Mouse (Mus musculus) forebrain, embryonic 15.5 days (tissue): ENCODE measurements around the gene Actg1. TPM values are rescaled to one million over a fixed set of nuclear protein-coding genes. Genes with fewer than 3 reads are reported as not detected.

Experiments
- ATAC-seq: fragments of 200-750 bp; cut with Nextera tagmentation; replicated peaks from 2 replicates; pipeline ENCODE4 v1.8.0; 2017; ENCODE audit warnings: mild to moderate bottlenecking, moderate TSS enrichment, moderate library complexity
- H3K27ac ChIP-seq: fragments of 300-500 bp; sonication (generic); replicated peaks from 2 replicates; pipeline ENCODE4 v1.5.1; 2015; ENCODE audit warnings: mild to moderate bottlenecking, inconsistent platforms
- H3K27me3 ChIP-seq: fragments of 300-500 bp; sonication (generic); 2 replicates; pipeline ENCODE4 v1.6.1; 2015; ENCODE audit warnings: inconsistent platforms
- H3K36me3 ChIP-seq: fragments of 300-500 bp; sonication (generic); 2 replicates; pipeline ENCODE4 v1.6.1; 2015; ENCODE audit warnings: mild to moderate bottlenecking, inconsistent platforms
- H3K4me1 ChIP-seq: fragments of 300-500 bp; sonication (generic); 2 replicates; pipeline ENCODE4 v1.6.1; 2015; ENCODE audit warnings: inconsistent platforms
- H3K4me2 ChIP-seq: fragments of 300-500 bp; sonication (generic); replicated peaks from 2 replicates; pipeline ENCODE4 v1.6.1; 2015; ENCODE audit warnings: mild to moderate bottlenecking, inconsistent platforms
- H3K4me3 ChIP-seq: fragments of 300-500 bp; sonication (generic); 2 replicates; pipeline ENCODE4 v1.5.1; 2015; ENCODE audit warnings: mild to moderate bottlenecking, inconsistent platforms
- H3K9ac ChIP-seq: fragments of 300-500 bp; sonication (generic); replicated peaks from 2 replicates; pipeline ENCODE4 v1.6.1; 2015; ENCODE audit warnings: mild to moderate bottlenecking, inconsistent platforms
- H3K9me3 ChIP-seq: fragments of 300-500 bp; sonication (generic); 2 replicates; pipeline ENCODE4 v1.6.1; 2016; ENCODE audit warnings: inconsistent platforms
- WGBS: fragments of 180-500 bp; shearing (Covaris S2); methylation state at CpG from one replicate; pipeline ENCODE4 v1.1.7; 2015; ENCODE audit warnings: mixed read lengths; 5-methylcytosine and 5-hydroxymethylcytosine counted together
- microRNA-seq: library from miRNA; unstranded; fragments of <30 nt; microRNA quantifications from one replicate; pipeline ENCODE4, GENCODE M21; 2016
- polyA plus RNA-seq: library from polyadenylated mRNA; unstranded; fragments of >200 nt; fragmentation: Nextera tagmentation; extraction: Ambion mirVana; gene quantifications from 2 replicates; pipeline ENCODE4 v1.2.1, GENCODE M21; 2015

The Actg1 gene
- polyA plus RNA-seq, 1 experiment from 2014 or later = 3,917 TPM

DNA sequence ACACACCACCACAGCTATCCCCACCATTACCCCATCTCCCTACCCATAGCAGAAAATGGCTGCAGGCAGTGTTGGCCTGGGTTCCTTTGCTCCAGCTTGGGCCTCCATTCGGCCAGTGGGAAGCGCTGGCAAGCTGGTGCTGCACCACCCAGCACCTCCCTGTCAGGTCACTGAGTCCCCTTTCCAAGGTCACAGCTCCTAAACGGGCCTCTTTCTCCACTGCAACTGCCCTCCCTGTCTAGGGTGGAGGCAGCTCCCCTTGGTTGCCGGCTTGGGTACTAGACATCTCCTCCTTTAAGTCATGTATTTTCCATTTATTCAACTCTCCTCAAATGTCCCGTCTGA, 44.0 kb downstream of the Actg1 start:
- ATAC-seq = no peak
- peak overlapping the region; percentile 95 for H3K27ac ChIP-seq
- peaks cover 5% of the 10 kb centered on the region; the same call in 1 of the 2 replicates for H3K27me3 ChIP-seq
- peak overlapping the region; percentile 81 for H3K4me2 ChIP-seq
- H3K9me3 ChIP-seq = no peaks in the 10 kb centered on the region
- no peaks in the 10 kb centered on the region for H3K36me3 ChIP-seq
- peak overlapping the region; percentile 55; the same call in 1 of the 2 replicates for H3K4me3 ChIP-seq
- peaks cover 45% of the 10 kb centered on the region for H3K4me1 ChIP-seq
- 55% methylated on average over 5 of the region's 5 CpGs for WGBS
- H3K9ac ChIP-seq = peak overlapping the region; percentile 77; the same call in 1 of the 2 replicates

- H3K9me3 ChIP-seq = no peaks in the 10 kb centered on the region
- no peak for ATAC-seq
- no peak overlapping the region for H3K4me2 ChIP-seq
- H3K9ac ChIP-seq = no peak overlapping the region
- H3K4me1 ChIP-seq = peaks cover 45% of the 10 kb centered on the region
- 0 out of 2 replicates have a peak overlapping the region, but pooled peaks have one; percentile 95 for H3K27ac ChIP-seq
- H3K36me3 ChIP-seq = no peaks in the 10 kb centered on the region
- peaks cover 5% of the 10 kb centered on the region; the same call in 1 of the 2 replicates for H3K27me3 ChIP-seq
- WGBS = 94% methylated on average over 21 of the region's 21 CpGs
- H3K4me3 ChIP-seq = no peak overlapping the region
Measured at GRCm38 (mm10) chr11:120303559-120304349, 44.6 kb downstream of the Actg1 start.

- no peak overlapping the region for H3K27ac ChIP-seq
- ATAC-seq = no peak
- 87% methylated on average over 9 of the region's 9 CpGs for WGBS
- peaks cover 43% of the 10 kb centered on the region for H3K4me1 ChIP-seq
- no peak overlapping the region for H3K4me2 ChIP-seq
- peaks cover 5% of the 10 kb centered on the region; the same call in 1 of the 2 replicates for H3K27me3 ChIP-seq
- no peaks in the 10 kb centered on the region for H3K36me3 ChIP-seq
- H3K4me3 ChIP-seq = no peak overlapping the region
- no peak overlapping the region for H3K9ac ChIP-seq
- H3K9me3 ChIP-seq = no peaks in the 10 kb centered on the region
Measured at GRCm38 (mm10) chr11:120303119-120303518, 45.2 kb downstream of the Actg1 start.

GRCm38 (mm10) chr11:120299484-120299883, 48.9 kb downstream of the Actg1 start:
- ATAC-seq = no peak
- H3K9me3 ChIP-seq = no peaks in the 10 kb centered on the region
- H3K4me3 ChIP-seq = no peak overlapping the region
- peaks cover 23% of the 10 kb centered on the region for H3K4me1 ChIP-seq
- H3K27me3 ChIP-seq = no peaks in the 10 kb centered on the region
- no peak overlapping the region for H3K4me2 ChIP-seq
- no peaks in the 10 kb centered on the region for H3K36me3 ChIP-seq
- 0 out of 2 replicates have a peak overlapping the region, but pooled peaks have one; percentile 12 for H3K27ac ChIP-seq
- 53% methylated on average over 5 of the region's 5 CpGs for WGBS
- H3K9ac ChIP-seq = no peak overlapping the region

DNA sequence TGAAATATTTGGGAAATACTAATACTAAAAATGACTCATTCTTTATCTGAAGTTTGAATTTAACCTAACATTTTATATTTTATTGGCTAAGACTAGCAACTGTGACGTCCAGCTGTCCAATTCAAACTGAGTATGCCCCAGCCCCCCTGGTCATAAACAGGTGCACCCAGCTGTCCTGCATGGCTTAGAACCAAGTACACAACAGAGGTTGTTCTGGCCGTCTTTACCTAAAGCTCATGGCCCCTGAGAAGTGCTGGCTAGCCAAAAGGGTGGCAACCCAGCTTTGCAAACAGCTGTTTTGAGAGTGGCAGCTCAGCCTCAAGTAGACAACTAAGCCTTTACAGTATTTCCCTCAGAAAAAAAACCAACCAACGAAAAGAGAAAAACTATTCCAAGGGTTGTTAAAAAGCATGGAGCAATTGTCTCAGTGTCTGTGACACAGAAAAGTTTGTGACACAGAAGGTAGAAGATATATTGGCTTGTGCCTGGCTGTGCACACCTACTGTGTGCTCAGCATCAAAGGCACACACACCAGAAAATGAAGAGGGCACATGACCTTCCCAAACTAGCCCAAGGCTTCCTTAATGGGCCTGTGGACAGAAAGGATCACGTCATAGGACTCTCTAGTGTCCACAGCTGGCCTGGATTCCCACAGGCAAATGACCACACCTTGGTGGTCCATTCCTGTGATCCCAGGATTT, 49.8 kb downstream of the Actg1 start:
- ATAC-seq = no peak
- 74% methylated on average over 4 of the region's 4 CpGs for WGBS
- no peak overlapping the region for H3K4me2 ChIP-seq

DNA sequence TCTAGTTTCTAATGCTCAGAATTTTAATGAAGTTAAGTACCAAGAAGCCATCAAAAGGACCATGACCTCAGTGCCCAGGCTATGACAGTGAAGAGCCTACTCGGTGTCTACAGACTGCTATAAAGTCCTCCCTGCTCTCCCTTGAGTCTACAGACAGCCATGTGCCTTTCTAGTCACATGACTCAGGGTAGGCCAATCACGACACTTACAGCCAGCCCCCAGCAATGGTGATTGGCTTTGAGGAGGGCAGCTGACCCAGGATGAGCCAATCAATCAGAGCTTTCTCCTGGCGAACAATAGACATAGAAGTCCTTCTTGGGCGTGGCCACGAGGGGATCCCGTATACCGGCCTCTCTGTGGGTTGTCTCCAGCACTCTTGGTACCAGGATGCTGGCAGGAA, 50.6 kb downstream of the Actg1 start:
- no peak for ATAC-seq
- H3K9me3 ChIP-seq = no peaks in the 10 kb centered on the region
- H3K4me1 ChIP-seq = peaks cover 29% of the 10 kb centered on the region
- H3K27me3 ChIP-seq = no peaks in the 10 kb centered on the region
- H3K27ac ChIP-seq = no peak overlapping the region
- WGBS = 85% methylated on average over 7 of the region's 7 CpGs
- no peaks in the 10 kb centered on the region for H3K36me3 ChIP-seq
- no peak overlapping the region for H3K4me2 ChIP-seq
- H3K9ac ChIP-seq = no peak overlapping the region
- H3K4me3 ChIP-seq = no peak overlapping the region

More for the DNA sequence above, 49.8 kb downstream of the Actg1 start:
- H3K9me3 ChIP-seq = no peaks in the 10 kb centered on the region
- H3K4me3 ChIP-seq = no peak overlapping the region
- H3K9ac ChIP-seq = no peak overlapping the region
- no peak overlapping the region for H3K27ac ChIP-seq
- no peaks in the 10 kb centered on the region for H3K36me3 ChIP-seq
- H3K4me1 ChIP-seq = peaks cover 21% of the 10 kb centered on the region
- H3K27me3 ChIP-seq = no peaks in the 10 kb centered on the region

DNA sequence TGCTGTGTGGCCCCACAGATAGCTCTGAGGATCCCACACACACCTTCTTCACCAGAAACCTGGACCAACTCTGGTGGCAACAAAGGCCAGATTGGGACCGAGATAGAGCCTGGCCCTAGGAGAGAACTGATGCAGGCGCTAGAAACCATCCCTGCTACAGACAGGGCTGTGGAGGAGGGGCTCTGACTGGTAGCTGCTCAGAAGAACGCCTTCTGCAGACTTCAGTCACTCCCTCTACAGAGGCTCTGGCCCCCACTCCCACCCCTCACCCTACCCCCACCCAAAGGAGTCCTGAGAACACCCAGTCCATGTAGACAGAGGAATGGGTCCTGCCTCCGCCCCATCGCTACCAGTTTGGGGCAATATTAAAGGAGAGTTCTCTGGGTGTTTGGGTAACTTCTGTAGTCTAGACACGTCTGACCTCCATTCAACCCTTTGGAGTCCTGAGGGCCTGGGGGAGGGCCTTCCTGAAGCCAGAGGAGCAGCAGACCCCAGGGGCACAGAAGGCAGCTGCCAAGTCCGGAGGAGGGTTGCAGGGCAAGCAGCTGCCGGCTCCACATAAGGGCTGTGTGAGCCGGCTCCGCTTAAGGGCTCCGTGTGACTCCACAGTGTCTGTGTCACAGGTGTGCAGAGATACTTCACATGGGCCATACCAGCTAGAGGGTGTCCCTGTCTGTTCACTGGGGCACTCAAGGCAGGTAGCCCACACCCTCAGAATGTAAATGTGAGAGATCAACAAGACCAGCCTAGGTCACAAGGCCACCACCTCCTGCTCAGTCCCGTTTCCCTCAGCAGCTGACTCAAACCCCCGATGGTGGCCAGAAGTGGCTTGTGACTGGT, 51.8 kb downstream of the Actg1 start:
- Histone ChIP-seq H3K9ac (no peak overlapping the region), H3K4me3 (no peak overlapping the region), H3K4me1 (peaks cover 29% of the 10 kb centered on the region), H3K27ac (no peak overlapping the region), H3K9me3 (no peaks in the 10 kb centered on the region), H3K4me2 (no peak overlapping the region), H3K27me3 (no peaks in the 10 kb centered on the region), H3K36me3 (no peaks in the 10 kb centered on the region)
- no peak; the same call in 1 of the 2 replicates for ATAC-seq
- WGBS = 47% methylated on average over 13 of the region's 13 CpGs

Small RNA genes within 50 kb of the gene (microRNA-seq; reads per million reads assigned to microRNA genes)
- gene Gm23419 (not detected), gene Mir6935 (2.2 reads per million, percentile 1 among the genes with 10 or more reads in this experiment)

Other genes starting within 250 kb of the Actg1 start
- 18.7 and 21.9 TPM in 2 replicates for gene Tepsin, start 249.8 kb downstream of the Actg1 start, polyA plus RNA-seq
- 49.7 and 56.9 TPM in 2 replicates for gene Ndufaf8, start 249.6 kb downstream of the Actg1 start, polyA plus RNA-seq
- gene Slc38a10, start 197.2 kb downstream of the Actg1 start, polyA plus RNA-seq = 97.7 and 98.9 TPM in 2 replicates
- gene Bahcc1, start 115.6 kb downstream of the Actg1 start, polyA plus RNA-seq = 15.4 and 16.1 TPM in 2 replicates
- 0.97 and 1.3 TPM in 2 replicates for gene Fscn2, start 13.0 kb upstream of the Actg1 start, polyA plus RNA-seq
- gene Faap100, start 30.2 kb upstream of the Actg1 start, polyA plus RNA-seq = 72.1 and 74.1 TPM in 2 replicates
- gene Nploc4, start 89.2 kb upstream of the Actg1 start, polyA plus RNA-seq = 34.8 and 35.2 TPM in 2 replicates
- not detected in 2 replicates for gene Tspan10, start 94.1 kb upstream of the Actg1 start, polyA plus RNA-seq
- 0.18 TPM in 1 of 2 replicates, not detected in the other for gene Pde6g, start 105.0 kb upstream of the Actg1 start, polyA plus RNA-seq
- gene Oxld1, start 109.5 kb upstream of the Actg1 start, polyA plus RNA-seq = 11.1 and 12.0 TPM in 2 replicates
- gene Ccdc137, start 109.6 kb upstream of the Actg1 start, polyA plus RNA-seq = 25.2 and 29.9 TPM in 2 replicates
- gene Arl16, start 119.1 kb upstream of the Actg1 start, polyA plus RNA-seq = 49.1 and 50.8 TPM in 2 replicates
- gene Mrpl12, start 136.1 kb upstream of the Actg1 start, polyA plus RNA-seq = 111 and 113 TPM in 2 replicates
- gene Slc25a10, start 143.3 kb upstream of the Actg1 start, polyA plus RNA-seq = 27.0 and 32.9 TPM in 2 replicates
- gene Gcgr, start 182.2 kb upstream of the Actg1 start, polyA plus RNA-seq = 0.09 TPM in 2 replicates
- gene Mcrip1, start 201.2 kb upstream of the Actg1 start, polyA plus RNA-seq = 242 and 245 TPM in 2 replicates
- gene Ppp1r27, start 202.6 kb upstream of the Actg1 start, polyA plus RNA-seq = 0.23 TPM in 1 of 2 replicates, not detected in the other
- 234 and 239 TPM in 2 replicates for gene P4hb, start 224.7 kb upstream of the Actg1 start, polyA plus RNA-seq
- 464 TPM in 2 replicates for gene Arhgdia, start 233.1 kb upstream of the Actg1 start, polyA plus RNA-seq
- gene Alyref, start 249.8 kb upstream of the Actg1 start, polyA plus RNA-seq = 372 and 388 TPM in 2 replicates
- 199 and 205 TPM in 2 replicates for gene Anapc11, start 249.9 kb upstream of the Actg1 start, polyA plus RNA-seq